Mouse (Mus musculus): Measurements from ENCODE around the gene Gm13697. TPM values are rescaled to one million over a fixed set of nuclear protein-coding genes. Genes with fewer than 3 reads are reported as not detected.

Gm13697 gene
- polyA plus RNA-seq (2012; rRNA removed) = not detected in 2 replicates

GRCm38 (mm10) chr2:83984443-83984842 lies at the start of gene Gm13697:
TSS of gene Gm13697 (plus strand) at chr2:83984743.

GRCm38 (mm10) chr2:83940931-83941361 lies 43.6 kb upstream of the Gm13697 start, which contains the start of gene Zswim2:
TSS of gene Zswim2 (minus strand) at chr2:83941228.

GRCm38 (mm10) chr2:83955393-83955792 lies 29.1 kb upstream of the Gm13697 start, which contains the start of gene Gm13698:
TSS of gene Gm13698 (plus strand) at chr2:83955693.

GRCm38 (mm10) chr2:83961203-83961602 lies 23.3 kb upstream of the Gm13697 start, which contains the start of gene Gm13693:
TSS of gene Gm13693 (plus strand) at chr2:83961503.

GRCm38 (mm10) chr2:83967013-83967412 lies 17.5 kb upstream of the Gm13697 start, which contains the start of gene Gm13695:
TSS of gene Gm13695 (plus strand) at chr2:83967313.

GRCm38 (mm10) chr2:83972823-83973222 lies 11.7 kb upstream of the Gm13697 start, which contains the start of gene Gm13696:
TSS of gene Gm13696 (plus strand) at chr2:83973123.

GRCm38 (mm10) chr2:83978633-83979032 lies 5.9 kb upstream of the Gm13697 start, which contains the start of gene Gm13694:
TSS of gene Gm13694 (plus strand) at chr2:83978933.

GRCm38 (mm10) chr2:83990253-83990652 lies 5.7 kb downstream of the Gm13697 start, which contains the start of gene Gm13691:
TSS of gene Gm13691 (plus strand) at chr2:83990553.

Other genes starting within 250 kb of the Gm13697 start
- 0.59 and 0.90 TPM in 2 replicates for gene Fam171b, start 172.1 kb upstream of the Gm13697 start, polyA plus RNA-seq (2012; rRNA removed)
- not detected in 2 replicates for gene Zswim2, start 43.5 kb upstream of the Gm13697 start, polyA plus RNA-seq (2012; rRNA removed)
- not detected in 2 replicates for gene Gm13698, start 29.1 kb upstream of the Gm13697 start, polyA plus RNA-seq (2012; rRNA removed)
- not detected in 2 replicates for gene Gm13693, start 23.2 kb upstream of the Gm13697 start, polyA plus RNA-seq (2012; rRNA removed)
- not detected in 2 replicates for gene Gm13695, start 17.4 kb upstream of the Gm13697 start, polyA plus RNA-seq (2012; rRNA removed)
- gene Gm13696, start 11.6 kb upstream of the Gm13697 start, polyA plus RNA-seq (2012; rRNA removed) = not detected in 2 replicates
- not detected in 2 replicates for gene Gm13694, start 5.8 kb upstream of the Gm13697 start, polyA plus RNA-seq (2012; rRNA removed)
- gene Gm13691, start 5.8 kb downstream of the Gm13697 start, polyA plus RNA-seq (2012; rRNA removed) = not detected in 2 replicates

All from colon, adult 2 months (tissue).